Mouse (Mus musculus): Measurements from ENCODE around the gene Clec1a.

Clec1a gene

GRCm38 (mm10) chr6:129414177-129414576 is 37.6 kb downstream of the Clec1a start:
- in situ Hi-C loops (cut with MboI; ENCODE audit: low pct_unique_long_range_greater_than_20kb in 1 of 2, low sequenced_read_pairs in 2 of 2, unreplicated experiment in 1 of 2), result no loop called here

- in situ Hi-C loops (cut with MboI; ENCODE audit: low pct_unique_long_range_greater_than_20kb in 1 of 2, low sequenced_read_pairs in 2 of 2, unreplicated experiment in 1 of 2), result no loop called here
Measured at GRCm38 (mm10) chr6:129408562-129408961, 43.2 kb downstream of the Clec1a start, which contains the start of gene Clec9a. Clec9a (plus strand) TSS chr6:129408862.

- in situ Hi-C loops (cut with MboI; ENCODE audit: low pct_unique_long_range_greater_than_20kb in 1 of 2, low sequenced_read_pairs in 2 of 2, unreplicated experiment in 1 of 2), result no loop called here
Measured at GRCm38 (mm10) chr6:129407324-129407723, 44.5 kb downstream of the Clec1a start.

DNA sequence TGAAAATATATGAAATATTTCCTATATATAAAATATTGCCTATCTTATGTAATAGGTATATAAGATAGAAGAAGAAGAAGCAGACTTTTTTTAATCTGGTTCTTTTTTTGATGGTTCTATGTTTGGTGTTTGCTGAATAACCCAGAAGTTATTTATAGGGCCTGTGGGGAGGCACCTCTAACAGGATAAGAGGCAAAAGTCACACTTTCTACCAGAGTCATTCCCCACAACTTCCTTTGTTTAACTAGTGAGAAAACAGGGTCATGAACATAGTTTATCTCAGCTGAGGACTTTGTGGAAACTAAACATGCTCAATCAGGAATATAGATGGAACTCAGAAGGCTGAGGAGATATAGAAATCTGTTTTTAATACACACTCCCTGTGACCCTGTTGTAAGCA is 45.8 kb downstream of the Clec1a start:
- in situ Hi-C loops (cut with MboI; ENCODE audit: low pct_unique_long_range_greater_than_20kb in 1 of 2, low sequenced_read_pairs in 2 of 2, unreplicated experiment in 1 of 2), result no loop called here

DNA sequence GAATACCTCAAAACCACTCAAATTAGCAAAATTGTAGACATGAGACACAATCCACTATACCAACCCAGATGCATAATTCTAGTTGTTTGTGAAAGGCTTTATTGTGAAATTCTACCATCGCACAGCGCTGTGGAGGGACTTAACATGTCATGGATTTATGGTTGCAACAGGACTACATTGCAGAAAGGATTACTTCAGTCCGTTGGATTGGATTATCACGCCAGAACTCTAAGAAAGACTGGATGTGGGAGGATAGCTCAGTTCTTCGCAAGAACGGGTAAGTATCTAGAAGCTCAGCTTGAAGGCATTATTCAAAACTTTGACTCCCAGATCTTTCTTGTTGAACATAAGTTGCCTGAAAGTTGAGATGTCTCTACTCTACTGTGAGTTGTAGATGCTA is 48.4 kb downstream of the Clec1a start:
- in situ Hi-C loops (cut with MboI; ENCODE audit: low pct_unique_long_range_greater_than_20kb in 1 of 2, low sequenced_read_pairs in 2 of 2, unreplicated experiment in 1 of 2), result no loop called here

GRCm38 (mm10) chr6:129402404-129402803 is 49.4 kb downstream of the Clec1a start:
- in situ Hi-C loops (cut with MboI; ENCODE audit: low pct_unique_long_range_greater_than_20kb in 1 of 2, low sequenced_read_pairs in 2 of 2, unreplicated experiment in 1 of 2), result no loop called here

- in situ Hi-C loops (cut with MboI; ENCODE audit: low pct_unique_long_range_greater_than_20kb in 1 of 2, low sequenced_read_pairs in 2 of 2, unreplicated experiment in 1 of 2), result no loop called here
Measured at GRCm38 (mm10) chr6:129399945-129400344, 51.9 kb downstream of the Clec1a start.

DNA sequence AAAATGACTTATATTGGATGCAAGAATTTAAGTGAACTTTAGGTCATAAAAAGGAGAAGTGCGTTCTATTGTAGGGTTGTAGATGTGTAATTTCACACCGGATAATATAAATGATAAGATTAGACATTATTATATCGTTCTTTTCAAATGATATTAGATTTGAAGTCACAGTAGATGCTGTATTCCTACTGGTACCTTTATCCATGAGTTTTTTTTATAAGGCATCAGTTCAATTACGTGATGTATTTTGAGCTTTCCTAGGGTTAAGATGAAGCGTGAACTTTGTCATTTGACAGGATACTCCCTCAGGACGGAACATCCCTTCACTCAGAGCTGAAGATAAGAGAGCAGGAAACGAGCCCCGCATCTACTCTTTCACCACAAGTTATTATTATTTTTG is 54.8 kb downstream of the Clec1a start, which contains the start of gene Clec1b:
Gene Clec1b (plus strand): TSS at position 301 of the 400 bp plus-strand sequence.
- in situ Hi-C loops (cut with MboI; ENCODE audit: low pct_unique_long_range_greater_than_20kb in 1 of 2, low sequenced_read_pairs in 2 of 2, unreplicated experiment in 1 of 2), result no loop called here

DNA sequence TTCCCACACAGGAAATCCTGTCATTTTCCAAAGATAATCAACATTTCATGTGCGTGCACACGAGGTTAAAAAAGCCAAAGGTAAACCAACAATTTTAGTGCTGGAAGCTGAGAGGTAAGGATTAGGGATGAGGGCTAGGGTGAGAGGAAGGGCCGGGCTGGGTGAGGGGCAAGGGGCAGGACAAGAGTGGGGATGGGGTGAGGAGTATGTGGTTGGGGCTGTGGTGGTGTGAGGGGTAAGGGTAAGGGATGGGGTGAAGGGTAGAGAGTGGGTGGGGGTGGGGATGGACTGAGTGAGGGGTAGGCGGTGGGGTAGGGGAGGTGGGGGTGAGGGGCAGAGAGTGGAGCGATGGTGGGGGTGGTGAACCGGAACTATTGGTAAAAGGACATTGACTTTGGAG is 58.1 kb downstream of the Clec1a start:
- in situ Hi-C loops (cut with MboI; ENCODE audit: low pct_unique_long_range_greater_than_20kb in 1 of 2, low sequenced_read_pairs in 2 of 2, unreplicated experiment in 1 of 2), result no loop called here

DNA sequence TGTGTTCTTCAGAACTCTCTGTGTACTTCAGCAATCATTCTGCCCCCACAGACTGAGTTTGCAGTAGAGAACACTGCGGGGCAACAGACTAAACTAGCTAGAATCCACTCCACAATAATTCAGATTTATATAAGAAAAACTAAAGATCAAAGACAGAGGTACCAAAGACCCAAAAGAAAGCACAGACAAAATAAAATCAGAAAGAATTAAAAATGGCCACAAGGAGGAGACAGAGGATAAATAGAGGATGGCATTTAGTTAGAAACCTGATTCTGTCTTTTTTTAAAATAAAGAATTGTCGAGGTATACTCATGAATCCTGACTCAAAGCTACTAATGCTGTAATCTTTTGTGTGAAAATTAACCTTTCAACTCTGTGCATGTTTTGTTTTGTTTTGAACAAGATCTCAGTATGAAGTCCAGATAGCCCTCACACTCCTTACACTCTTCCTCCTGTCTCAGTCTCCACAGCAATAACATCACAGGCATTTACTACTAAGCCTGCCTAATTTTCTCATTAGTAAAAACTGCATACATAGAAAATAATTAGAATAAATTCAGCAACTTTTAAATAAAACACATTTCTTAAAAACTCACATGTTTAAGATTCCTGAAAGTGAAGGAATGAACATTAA is 58.6 kb downstream of the Clec1a start:
- in situ Hi-C loops (cut with MboI; ENCODE audit: low pct_unique_long_range_greater_than_20kb in 1 of 2, low sequenced_read_pairs in 2 of 2, unreplicated experiment in 1 of 2), result no loop called here

DNA sequence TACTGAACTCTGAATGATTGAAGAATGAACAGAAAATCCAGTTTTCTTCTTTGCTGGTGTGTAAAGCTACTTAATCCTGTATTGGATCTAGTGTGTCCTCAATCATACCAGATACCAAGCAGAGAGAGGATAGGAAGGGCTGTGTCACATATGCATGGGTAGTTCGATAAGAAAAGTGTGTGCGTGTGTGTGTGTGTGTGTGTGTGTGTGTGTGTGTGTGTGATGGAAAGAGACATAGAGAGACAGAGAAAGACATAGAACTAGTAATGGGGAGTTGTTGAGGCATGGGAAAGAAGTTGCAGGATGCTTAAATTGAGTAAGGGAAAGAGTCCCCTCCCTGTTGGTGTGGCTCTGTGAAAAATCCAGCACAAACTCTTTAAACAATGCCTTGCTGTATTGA is 66.0 kb downstream of the Clec1a start, which contains the start of gene Clec12b:
Gene Clec12b (minus strand): TSS at position 101 of the 400 bp plus-strand sequence.
- in situ Hi-C loops (cut with MboI; ENCODE audit: low pct_unique_long_range_greater_than_20kb in 1 of 2, low sequenced_read_pairs in 2 of 2, unreplicated experiment in 1 of 2), result no loop called here

GRCm38 (mm10) chr6:129385000-129385399 is 66.8 kb downstream of the Clec1a start:
- in situ Hi-C loops (cut with MboI; ENCODE audit: low pct_unique_long_range_greater_than_20kb in 1 of 2, low sequenced_read_pairs in 2 of 2, unreplicated experiment in 1 of 2), result no loop called here

- in situ Hi-C loops (cut with MboI; ENCODE audit: low pct_unique_long_range_greater_than_20kb in 1 of 2, low sequenced_read_pairs in 2 of 2, unreplicated experiment in 1 of 2), result no loop called here
Measured at GRCm38 (mm10) chr6:129383466-129383865, 68.3 kb downstream of the Clec1a start.

DNA sequence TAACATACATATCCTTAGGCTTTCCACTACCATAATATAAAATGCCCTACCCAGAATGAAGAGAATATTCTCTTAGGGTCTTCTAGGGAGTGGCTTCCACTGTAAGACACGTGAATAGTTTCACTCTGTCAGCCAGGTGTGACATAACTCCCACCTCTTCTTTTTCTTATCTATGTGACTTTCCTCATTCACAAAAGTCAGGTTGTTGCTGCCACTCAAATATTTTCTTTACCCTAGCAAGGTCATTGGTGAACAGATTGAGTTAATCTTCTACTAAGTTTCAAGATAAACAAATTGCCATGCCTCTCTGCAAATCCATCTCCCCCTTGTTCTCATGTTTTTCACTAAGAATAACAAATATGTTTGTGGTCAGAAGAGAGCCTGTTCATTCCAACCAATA is 70.1 kb downstream of the Clec1a start:
- in situ Hi-C loops (cut with MboI; ENCODE audit: low pct_unique_long_range_greater_than_20kb in 1 of 2, low sequenced_read_pairs in 2 of 2, unreplicated experiment in 1 of 2), result no loop called here

- in situ Hi-C loops (cut with MboI; ENCODE audit: low pct_unique_long_range_greater_than_20kb in 1 of 2, low sequenced_read_pairs in 2 of 2, unreplicated experiment in 1 of 2), result no loop called here
Measured at GRCm38 (mm10) chr6:129380454-129380853, 71.3 kb downstream of the Clec1a start.

DNA sequence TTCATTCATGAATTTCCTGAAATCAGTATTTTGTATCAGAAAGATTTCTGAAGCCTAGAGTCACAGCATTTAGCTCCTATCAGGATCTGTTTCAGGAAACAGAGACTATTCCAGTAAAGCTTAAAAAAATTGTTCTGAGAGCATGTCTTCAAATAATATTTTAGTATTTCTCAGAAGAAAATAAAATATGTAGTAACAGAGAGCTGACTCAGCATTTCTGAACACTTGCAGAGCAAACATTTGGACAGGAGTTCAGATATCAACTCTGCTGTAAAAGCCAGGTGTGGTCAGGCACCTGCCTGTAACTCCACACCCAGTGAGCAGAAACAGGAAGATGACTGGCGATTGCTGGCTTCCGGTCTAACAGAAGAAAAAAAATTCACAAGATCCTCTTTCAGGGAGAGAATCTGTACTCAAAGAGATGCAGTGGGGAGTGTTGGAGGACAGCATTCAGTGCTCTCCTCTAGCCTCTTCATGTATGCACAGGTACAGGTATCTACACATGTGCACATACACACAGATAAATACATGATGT is 76.8 kb downstream of the Clec1a start:
- in situ Hi-C loops (cut with MboI; ENCODE audit: low pct_unique_long_range_greater_than_20kb in 1 of 2, low sequenced_read_pairs in 2 of 2, unreplicated experiment in 1 of 2), result loop anchor here in 1 of 2 experiments (25.0 kb wide), 1 partner anchor 538 kb away; the partner anchor contains the start of genes Gm44511 and Klrb1b

All from mouse embryonic stem cell (cell line).